Mouse (Mus musculus) layer of hippocampus, postnatal 25 days (tissue): Measurements from ENCODE around the gene Mapk8ip1. TPM values are rescaled to one million over a fixed set of nuclear protein-coding genes. Genes with fewer than 3 reads are reported as not detected.

Experiments
- DNase-seq, 2 experiments: peaks; one replicate each; pipeline ENCODE4 v3.0.0; 2022; ENCODE audit warnings: mixed read lengths in 2 of 2, low spot score in 1 of 2; ENCODE audit errors: extremely low spot score in 1 of 2
- total RNA-seq, 2 experiments: library from RNA; stranded (reverse); gene quantifications; 2 replicates each; pipeline ENCODE4 v1.2.3; 2021

Gene Mapk8ip1
- total RNA-seq, 2 experiments from 2014 or later = 339 to 369 TPM

- DNase-seq = peak; percentile 81 to 88
These were observed 25.9 kb downstream of the Mapk8ip1 start for GRCm38 (mm10) chr2:92375099-92375623.

GRCm38 (mm10) chr2:92374514-92374913, 26.5 kb downstream of the Mapk8ip1 start, which contains the start of the genes Pex16 and Large2:
TSS of gene Pex16 (plus strand) at chr2:92374676.
TSS of gene Large2 (minus strand) at chr2:92374869.
- DNase-seq = no peak

GRCm38 (mm10) chr2:92373437-92373813, 27.6 kb downstream of the Mapk8ip1 start:
- DNase-seq = no peak

- no peak for DNase-seq
These were observed 28.2 kb downstream of the Mapk8ip1 start for GRCm38 (mm10) chr2:92372767-92373436.

GRCm38 (mm10) chr2:92371971-92372690, 28.9 kb downstream of the Mapk8ip1 start:
- DNase-seq = no peak

- no peak for DNase-seq
These were observed 29.9 kb downstream of the Mapk8ip1 start for GRCm38 (mm10) chr2:92370821-92371805.

GRCm38 (mm10) chr2:92370375-92370774, 30.7 kb downstream of the Mapk8ip1 start:
- no peak for DNase-seq

GRCm38 (mm10) chr2:92367383-92368029, 33.6 kb downstream of the Mapk8ip1 start:
- no peak for DNase-seq

GRCm38 (mm10) chr2:92365568-92365967, 35.5 kb downstream of the Mapk8ip1 start:
- DNase-seq = no peak

GRCm38 (mm10) chr2:92364086-92364485, 37.0 kb downstream of the Mapk8ip1 start:
- DNase-seq = no peak

GRCm38 (mm10) chr2:92362571-92363228, 38.4 kb downstream of the Mapk8ip1 start:
- no peak for DNase-seq

GRCm38 (mm10) chr2:92361795-92362194, 39.3 kb downstream of the Mapk8ip1 start:
- DNase-seq = no peak

GRCm38 (mm10) chr2:92360893-92361292, 40.2 kb downstream of the Mapk8ip1 start:
- DNase-seq = no peak

GRCm38 (mm10) chr2:92360186-92360823, 40.8 kb downstream of the Mapk8ip1 start:
- DNase-seq = no peak

GRCm38 (mm10) chr2:92359301-92359700, 41.8 kb downstream of the Mapk8ip1 start:
- no peak for DNase-seq

- DNase-seq = no peak
These were observed 46.8 kb downstream of the Mapk8ip1 start for GRCm38 (mm10) chr2:92354224-92354623.

GRCm38 (mm10) chr2:92353402-92353801, 47.7 kb downstream of the Mapk8ip1 start:
- no peak for DNase-seq

GRCm38 (mm10) chr2:92350686-92351085, 50.4 kb downstream of the Mapk8ip1 start:
- DNase-seq = no peak
